Mouse (Mus musculus) brain, embryonic 14.5 days (tissue): ENCODE results near the gene Samhd1.

ENCODE experiments used
- CTCF ChIP-seq: fragments of 200-500 bp; IDR thresholded peaks from 2 replicates; pipeline ENCODE4 v1.5.1; 2012; ENCODE audit warnings: inconsistent platforms, mild to moderate bottlenecking, moderate library complexity, borderline replicate concordance; ENCODE audit not compliant: insufficient read depth, insufficient read length; ENCODE audit errors: extremely low read depth
- POLR2A ChIP-seq: fragments of 200-500 bp; IDR thresholded peaks from 2 replicates; pipeline ENCODE4 v1.6.1; 2012; ENCODE audit warnings: mild to moderate bottlenecking, inconsistent platforms, borderline replicate concordance; ENCODE audit not compliant: poor library complexity, insufficient read depth, insufficient read length, severe bottlenecking; ENCODE audit errors: extremely low read depth

- TF ChIP-seq CTCF (no peak), POLR2A (no peak)
These were observed 9.1 kb upstream of the Samhd1 start for GRCm38 (mm10) chr2:157144132-157144531.
